Mouse (Mus musculus) lung, adult 2 months (tissue): ENCODE results near the gene Tut7.

ENCODE experiments used
- CTCF ChIP-seq: fragments of 200-500 bp; IDR thresholded peaks from 2 replicates; pipeline ENCODE4 v1.5.1; 2011; ENCODE audit warnings: mild to moderate bottlenecking, low read length, control low read depth; ENCODE audit not compliant: insufficient read depth
- POLR2A ChIP-seq: fragments of 200-500 bp; IDR thresholded peaks from 2 replicates; pipeline ENCODE4 v1.6.1; 2011; ENCODE audit warnings: low read depth, mild to moderate bottlenecking, control low read depth, low read length, borderline replicate concordance; ENCODE audit errors: extremely low read depth

- no peak for TF ChIP-seq POLR2A
- no peak for TF ChIP-seq CTCF
Measured at GRCm38 (mm10) chr13:59762791-59763190, 60.2 kb downstream of the Tut7 start.
